Mouse (Mus musculus): ENCODE data around the gene Tnik.
A peak's percentile ranks its signal among the peaks of the same experiment; 100 is the strongest.

The Tnik gene

DNA sequence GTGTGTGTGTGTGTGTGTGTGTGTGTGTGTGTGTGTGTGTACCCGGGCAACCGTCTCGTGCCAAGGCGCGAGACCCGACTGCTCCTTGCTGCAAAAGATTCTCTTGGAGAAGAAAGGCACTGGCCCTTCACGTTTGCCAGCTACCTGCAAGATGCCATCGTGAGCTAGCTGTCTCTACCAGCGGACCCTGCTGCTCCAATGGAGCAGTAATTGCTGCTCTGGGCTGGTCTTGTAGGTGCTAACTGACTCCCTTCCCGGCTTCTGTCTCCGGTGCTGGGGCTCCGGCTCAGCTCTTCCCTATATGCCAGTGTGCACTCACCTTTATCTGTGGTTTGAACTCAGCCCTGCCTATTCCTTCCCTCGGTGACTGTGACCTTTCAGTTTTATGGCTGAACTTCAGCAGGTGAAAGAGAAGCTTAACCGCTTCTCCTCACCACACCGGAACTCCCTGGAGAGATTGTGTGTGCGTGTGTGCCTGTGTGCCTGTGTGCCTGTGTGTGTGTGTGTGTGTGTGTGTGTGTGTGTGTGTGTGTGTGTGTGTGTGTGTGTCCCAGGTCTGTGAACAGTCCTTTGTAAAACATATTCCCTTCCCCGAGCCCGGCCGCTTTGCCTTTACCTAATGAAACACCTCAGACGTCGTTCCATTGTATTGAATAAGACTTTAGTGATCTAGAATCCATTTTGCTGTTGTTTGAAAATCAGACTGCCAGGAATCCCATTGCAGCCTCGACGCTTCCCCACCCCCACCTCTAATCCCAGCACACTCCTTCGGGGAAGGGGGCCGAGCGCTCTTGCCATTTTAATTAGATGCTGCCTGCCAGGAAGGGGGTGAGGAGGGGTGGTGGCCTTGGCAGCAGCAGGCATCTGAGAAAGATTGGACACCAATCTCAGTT, 1.2 kb downstream of the Tnik start:
- no peak for DNase-seq (ENCODE audit: low read depth, low spot score)

DNA sequence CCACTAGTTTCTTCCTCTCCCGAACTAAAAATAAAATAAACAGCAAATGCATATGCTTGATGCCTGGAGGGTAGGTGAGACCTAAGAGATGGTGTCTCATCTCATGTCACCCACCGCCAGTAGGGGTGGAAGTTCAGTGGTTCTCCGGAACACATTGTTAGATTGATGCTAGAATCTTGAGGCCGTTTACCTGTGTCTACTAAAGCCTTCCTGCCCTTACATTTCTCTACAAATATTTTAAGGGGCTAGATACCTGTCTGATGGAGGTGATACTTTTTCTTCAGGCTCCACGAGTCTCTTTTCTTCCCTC, 1.8 kb downstream of the Tnik start:
- DNase-seq (ENCODE audit: low read depth, low spot score): no peak

GRCm38 (mm10) chr3:28265183-28265582, 2.2 kb downstream of the Tnik start:
- no peak for DNase-seq (ENCODE audit: low read depth, low spot score)

- no peak for DNase-seq (ENCODE audit: low read depth, low spot score)
These were observed 2.6 kb downstream of the Tnik start for GRCm38 (mm10) chr3:28265656-28266055.

- DNase-seq (ENCODE audit: low read depth, low spot score): no peak
These were observed 4.2 kb downstream of the Tnik start for GRCm38 (mm10) chr3:28267211-28267610.

DNA sequence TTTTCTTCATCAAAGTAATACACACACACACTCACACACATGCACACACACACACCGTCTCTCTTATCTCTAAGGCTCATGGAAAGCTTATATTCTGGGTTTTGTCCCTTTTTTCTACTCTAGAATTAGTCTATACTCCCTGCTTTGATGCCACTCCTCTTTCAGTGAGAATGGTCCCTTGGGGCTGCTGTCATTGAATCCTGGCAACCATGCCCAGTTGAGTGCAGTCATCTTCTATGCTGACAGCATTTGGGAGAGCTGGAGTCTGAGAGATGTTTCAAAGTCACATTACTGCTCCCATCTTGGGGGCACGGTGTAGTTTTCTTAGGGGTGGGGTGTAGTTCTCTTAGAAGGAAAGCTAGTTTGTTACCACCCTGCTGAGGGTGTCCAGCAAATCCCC, 6.7 kb downstream of the Tnik start:
- DNase-seq (ENCODE audit: low read depth, low spot score): no peak

GRCm38 (mm10) chr3:28271884-28272283, 8.9 kb downstream of the Tnik start:
- no peak for DNase-seq (ENCODE audit: low read depth, low spot score)

- DNase-seq (ENCODE audit: low read depth, low spot score): no peak
These were observed 11.7 kb downstream of the Tnik start for GRCm38 (mm10) chr3:28274763-28275162.

- DNase-seq (ENCODE audit: low read depth, low spot score): no peak
These were observed 26.7 kb downstream of the Tnik start for GRCm38 (mm10) chr3:28289693-28290092.

DNA sequence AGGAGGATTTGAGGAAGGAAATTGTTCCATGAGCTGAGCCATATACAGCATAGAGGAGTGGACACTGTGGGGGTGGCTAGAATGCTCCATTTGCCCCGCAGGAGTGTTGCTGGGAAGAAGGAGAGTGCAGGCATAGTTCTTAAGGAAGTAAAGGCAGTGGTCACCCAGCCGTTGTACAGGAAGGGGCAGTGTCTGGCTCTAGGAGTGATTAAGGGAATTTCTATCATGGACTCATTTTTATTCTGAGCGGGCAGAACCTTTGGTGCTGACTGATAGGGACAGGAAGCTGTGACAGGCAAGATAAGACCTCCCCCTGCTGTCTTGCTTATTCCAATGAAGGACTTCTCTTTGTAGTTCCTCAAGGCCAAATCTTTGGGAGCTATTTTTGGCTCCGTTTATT, 38.4 kb downstream of the Tnik start:
- peak; percentile 15 for DNase-seq (ENCODE audit: low read depth, low spot score)

DNA sequence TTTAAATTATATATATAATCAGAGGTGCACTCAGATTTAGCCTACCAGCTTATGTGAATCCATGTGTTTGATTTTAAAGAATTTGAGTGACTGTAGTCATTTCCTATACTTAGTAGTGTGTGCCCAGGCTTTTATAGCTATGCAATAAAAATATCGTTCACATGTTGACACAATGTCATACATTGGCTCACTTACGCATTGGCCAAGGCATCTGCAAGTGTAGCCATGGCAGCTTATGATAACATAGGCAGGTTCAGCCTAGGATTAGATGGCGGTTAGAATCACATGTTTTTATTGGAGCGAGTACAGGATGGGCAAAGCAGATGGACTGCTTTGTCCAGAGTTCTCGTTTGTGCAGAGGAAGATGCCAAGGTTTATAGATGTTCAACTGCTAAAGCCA, 40.9 kb downstream of the Tnik start:
- DNase-seq (ENCODE audit: low read depth, low spot score): no peak

- no peak for DNase-seq (ENCODE audit: low read depth, low spot score)
These were observed 43.8 kb downstream of the Tnik start for GRCm38 (mm10) chr3:28306852-28307251.

GRCm38 (mm10) chr3:28314438-28314837, 51.4 kb downstream of the Tnik start:
- no peak for DNase-seq (ENCODE audit: low read depth, low spot score)

DNA sequence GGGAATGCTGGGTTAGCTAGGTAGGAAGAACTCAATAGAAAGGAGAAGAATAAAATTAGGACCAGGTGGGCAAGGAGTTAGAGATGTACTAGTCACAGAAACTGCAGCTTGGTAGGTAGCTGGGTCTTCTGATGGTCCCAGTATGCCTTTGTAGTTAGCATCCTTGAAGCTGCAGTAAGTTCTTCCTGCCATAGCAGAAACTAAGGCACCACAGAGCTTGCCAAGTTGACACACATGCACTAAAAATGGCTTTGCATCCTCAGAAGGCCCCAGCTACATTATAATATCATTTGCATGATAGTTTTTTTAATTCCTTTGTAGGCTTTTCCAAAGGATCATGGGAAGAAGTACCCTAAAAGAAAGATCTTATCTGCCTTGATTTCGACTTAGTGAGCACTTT, 54.3 kb downstream of the Tnik start:
- no peak for DNase-seq (ENCODE audit: low read depth, low spot score)

DNA sequence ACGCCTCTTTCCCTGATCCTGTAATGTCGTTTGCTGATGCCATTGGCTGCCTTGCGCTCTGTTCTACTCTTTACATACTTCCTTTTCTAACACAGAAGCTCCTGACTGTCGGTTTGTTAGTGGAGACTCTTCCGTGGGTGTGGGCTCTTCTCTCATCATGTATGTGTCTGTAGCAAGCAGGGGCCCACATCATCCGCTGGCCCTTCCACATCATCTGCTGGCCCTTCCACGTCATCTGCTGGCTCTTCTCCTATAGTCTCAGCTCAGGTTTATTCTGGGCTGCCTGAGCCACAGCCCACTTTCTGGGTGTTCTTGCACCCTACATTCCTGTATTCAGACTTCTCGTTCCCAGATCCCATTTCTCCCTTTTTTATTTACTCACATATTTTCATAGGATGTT, 58.6 kb downstream of the Tnik start:
- DNase-seq (ENCODE audit: low read depth, low spot score): no peak

- no peak for DNase-seq (ENCODE audit: low read depth, low spot score)
These were observed 62.7 kb downstream of the Tnik start for GRCm38 (mm10) chr3:28325613-28326233.

- DNase-seq (ENCODE audit: low read depth, low spot score): no peak
These were observed 69.3 kb downstream of the Tnik start for GRCm38 (mm10) chr3:28332316-28332715.

DNA sequence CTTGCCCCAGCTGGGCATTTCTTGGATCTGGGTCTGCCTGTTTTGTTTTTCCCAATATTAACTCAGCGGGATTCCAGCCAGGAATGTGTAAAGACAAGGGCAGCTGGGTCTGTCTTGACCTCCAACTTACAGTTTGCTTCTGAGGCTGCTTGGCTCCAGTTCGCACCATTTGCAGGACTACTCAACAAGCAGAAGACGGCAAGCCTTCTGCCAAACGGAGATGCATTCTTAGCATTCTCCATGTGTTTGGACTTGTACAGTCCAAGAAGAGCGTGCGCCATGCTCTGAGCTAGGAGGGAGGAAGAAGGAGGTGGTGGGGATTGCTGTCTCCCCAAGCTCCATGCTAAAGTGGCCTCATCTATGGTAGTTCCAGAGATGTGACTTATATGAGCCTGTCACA, 70.9 kb downstream of the Tnik start:
- no peak for DNase-seq (ENCODE audit: low read depth, low spot score)

GRCm38 (mm10) chr3:28334547-28334946, 71.5 kb downstream of the Tnik start:
- no peak for DNase-seq (ENCODE audit: low read depth, low spot score)

DNA sequence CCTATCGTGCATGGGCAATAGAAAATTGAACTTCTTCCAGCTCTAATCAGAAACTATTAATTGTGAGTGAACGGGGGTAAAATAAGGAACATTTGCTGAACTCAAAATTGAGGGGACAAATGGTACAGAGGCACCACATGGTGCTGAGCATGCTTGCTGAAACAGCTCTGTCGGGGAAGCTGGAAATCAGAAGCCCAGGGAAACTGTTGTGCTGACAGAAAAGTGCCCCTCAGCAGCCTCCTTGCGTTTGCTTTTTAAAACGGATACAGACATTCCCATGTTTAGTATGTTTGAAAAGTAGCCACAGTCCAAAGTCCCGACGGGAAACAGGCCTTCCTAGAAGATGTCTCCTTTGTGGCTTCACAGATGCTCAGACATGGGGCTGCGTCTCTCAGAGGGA, 77.1 kb downstream of the Tnik start:
- no peak for DNase-seq (ENCODE audit: low read depth, low spot score)

GRCm38 (mm10) chr3:28343204-28343603, 80.2 kb downstream of the Tnik start:
- no peak for DNase-seq (ENCODE audit: low read depth, low spot score)

DNA sequence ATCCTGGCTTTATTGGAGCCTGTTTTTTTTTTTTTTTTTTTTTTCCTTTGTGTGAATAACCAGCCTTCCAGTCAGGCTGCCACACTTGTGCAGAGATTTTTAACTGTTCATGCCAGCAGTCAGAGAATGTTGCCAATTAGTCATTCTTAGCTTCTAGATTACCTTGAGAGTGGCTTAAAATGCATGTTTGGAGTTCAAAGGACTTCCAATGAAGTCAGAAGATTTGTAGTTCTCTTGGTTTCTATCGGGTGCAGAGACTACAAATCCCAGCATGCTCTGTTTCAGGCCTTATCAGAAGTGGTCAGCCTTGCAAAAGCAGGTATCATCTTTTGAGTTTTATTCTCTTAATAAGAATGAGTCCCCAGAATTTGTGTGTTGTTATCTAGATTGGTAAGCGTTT, 80.6 kb downstream of the Tnik start:
- DNase-seq (ENCODE audit: low read depth, low spot score): no peak

DNA sequence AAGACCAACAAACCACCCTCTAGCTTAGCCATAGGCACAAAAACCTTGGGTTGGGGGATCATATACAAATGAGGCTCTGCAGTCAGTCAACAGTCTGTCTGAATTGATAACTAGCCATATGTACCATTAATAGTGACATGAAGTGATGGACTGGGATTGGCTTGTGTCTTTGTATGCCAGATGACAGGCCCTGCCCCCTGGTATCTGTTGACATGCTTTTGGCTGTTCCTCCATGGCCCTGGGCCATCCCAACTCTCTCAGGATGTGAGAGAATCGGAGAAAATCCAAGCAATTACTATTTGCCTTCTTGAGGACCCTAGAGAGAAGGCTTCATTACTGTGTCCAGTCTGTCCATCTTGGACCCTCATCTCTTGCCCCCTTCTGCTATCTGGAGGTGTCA, 82.4 kb downstream of the Tnik start:
- DNase-seq (ENCODE audit: low read depth, low spot score): no peak

Measured in c-Kit-negative CD71-positive TER-119-positive erythroid progenitor cells, embryonic 14.5 days (primary cell).